Mouse (Mus musculus) embryonic facial prominence, embryonic 11.5 days (tissue): ENCODE data around the gene Crim1. TPM values are rescaled to one million over a fixed set of nuclear protein-coding genes. Genes with fewer than 3 reads are reported as not detected.

Experiments
- ATAC-seq: fragments of 200-750 bp; cut with Nextera tagmentation; replicated peaks from 2 replicates; pipeline ENCODE4 v1.8.0; 2017; ENCODE audit warnings: low read depth; ENCODE audit not compliant: insufficient number of reproducible peaks, low FRiP score, low TSS enrichment
- DNase-seq: peaks from one replicate; pipeline ENCODE4 v3.0.0-alpha.2; 2015; ENCODE audit warnings: low spot score
- H3K27ac ChIP-seq: fragments of 300-500 bp; sonication (generic); replicated peaks from 2 replicates; pipeline ENCODE4 v1.5.1; 2014; ENCODE audit warnings: mild to moderate bottlenecking, low read depth, low read length, control low read depth
- H3K27me3 ChIP-seq: fragments of 300-500 bp; sonication (generic); 2 replicates; pipeline ENCODE4 v1.6.1; 2014; ENCODE audit warnings: mild to moderate bottlenecking, low read length, moderate library complexity, mixed read lengths; ENCODE audit not compliant: control insufficient read depth, insufficient read depth
- H3K36me3 ChIP-seq: fragments of 300-500 bp; sonication (generic); replicated peaks from 2 replicates; pipeline ENCODE4 v1.6.1; 2014; ENCODE audit warnings: low read depth, mild to moderate bottlenecking, low read length, moderate library complexity, mixed read lengths; ENCODE audit not compliant: control insufficient read depth, insufficient read depth
- H3K4me1 ChIP-seq: fragments of 300-500 bp; sonication (generic); 2 replicates; pipeline ENCODE4 v1.6.1; 2014; ENCODE audit warnings: low read length, mixed read lengths; ENCODE audit not compliant: control insufficient read depth, insufficient read depth
- H3K4me2 ChIP-seq: fragments of 300-500 bp; sonication (generic); 2 replicates; pipeline ENCODE4 v1.6.1; 2014; ENCODE audit warnings: low read depth, mild to moderate bottlenecking, control low read depth, low read length, moderate library complexity
- H3K4me3 ChIP-seq: fragments of 300-500 bp; sonication (generic); 2 replicates; pipeline ENCODE4 v1.5.1; 2014; ENCODE audit warnings: low read depth, low read length, control low read depth
- H3K9ac ChIP-seq: fragments of 300-500 bp; sonication (generic); replicated peaks from 2 replicates; pipeline ENCODE4 v1.6.1; 2014; ENCODE audit warnings: mild to moderate bottlenecking, control low read depth, low read length
- H3K9me3 ChIP-seq: fragments of 300-500 bp; sonication (generic); replicated peaks from 2 replicates; pipeline ENCODE4 v1.6.1; 2016; ENCODE audit warnings: mild to moderate bottlenecking, low read length, inconsistent platforms, mixed read lengths; ENCODE audit not compliant: control insufficient read depth
- WGBS: fragments of 180-500 bp; shearing (Covaris S2); extraction: QIAGEN DNeasy Blood & Tissue Kit; methylation state at CpG from one replicate; pipeline ENCODE4 v1.1.7; 2014; 5-methylcytosine and 5-hydroxymethylcytosine counted together
- polyA plus RNA-seq: library from polyadenylated mRNA; unstranded; fragments of >200 nt; fragmentation: Nextera tagmentation; extraction: Ambion mirVana; gene quantifications from 2 replicates; pipeline ENCODE4 v1.2.1, GENCODE M21; 2014

Gene Crim1
- polyA plus RNA-seq, 1 experiment from 2014 or later = 3.3 TPM

DNA sequence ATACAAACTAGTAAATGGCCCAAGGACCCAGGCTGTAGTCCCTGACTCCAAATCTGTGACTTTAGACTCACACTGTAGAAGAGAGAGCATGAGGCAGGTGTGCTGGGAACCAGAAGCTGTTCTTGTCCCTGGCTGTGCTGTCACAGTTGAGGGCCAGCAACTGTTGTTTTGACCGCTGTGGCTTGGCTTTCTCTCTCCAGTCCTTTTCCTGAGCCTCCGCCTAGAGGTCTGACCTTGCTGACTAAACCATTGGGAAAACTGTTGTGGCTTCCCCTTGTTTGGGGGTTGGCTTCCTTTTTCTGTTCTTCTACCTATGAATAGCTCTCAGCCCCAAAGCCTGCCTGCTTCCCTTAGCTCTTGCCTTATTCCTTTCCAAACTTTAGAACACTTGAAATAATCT lies 126.3 kb downstream of the Crim1 start:
- Histone ChIP-seq H3K4me1 (no peaks in the 10 kb centered on the region), H3K4me2 (no peak overlapping the region), H3K27me3 (no peaks in the 10 kb centered on the region), H3K9ac (no peak overlapping the region), H3K27ac (no peak overlapping the region), H3K9me3 (no peaks in the 10 kb centered on the region), H3K4me3 (no peak overlapping the region), H3K36me3 (no peaks in the 10 kb centered on the region)
- ATAC-seq (no peak), DNase-seq (no peak)
- 85% methylated on average over 2 of the region's 2 CpGs for WGBS

GRCm38 (mm10) chr17:78327187-78327586 lies 127.1 kb downstream of the Crim1 start:
- no peak overlapping the region for H3K4me3 ChIP-seq
- H3K27me3 ChIP-seq = no peaks in the 10 kb centered on the region
- ATAC-seq (no peak), DNase-seq (no peak)
- no peaks in the 10 kb centered on the region for H3K4me1 ChIP-seq
- no peak overlapping the region for H3K9ac ChIP-seq
- WGBS = 84% methylated on average over 4 of the region's 4 CpGs
- H3K9me3 ChIP-seq = no peaks in the 10 kb centered on the region
- no peak overlapping the region for H3K27ac ChIP-seq
- no peaks in the 10 kb centered on the region for H3K36me3 ChIP-seq
- H3K4me2 ChIP-seq = no peak overlapping the region

DNA sequence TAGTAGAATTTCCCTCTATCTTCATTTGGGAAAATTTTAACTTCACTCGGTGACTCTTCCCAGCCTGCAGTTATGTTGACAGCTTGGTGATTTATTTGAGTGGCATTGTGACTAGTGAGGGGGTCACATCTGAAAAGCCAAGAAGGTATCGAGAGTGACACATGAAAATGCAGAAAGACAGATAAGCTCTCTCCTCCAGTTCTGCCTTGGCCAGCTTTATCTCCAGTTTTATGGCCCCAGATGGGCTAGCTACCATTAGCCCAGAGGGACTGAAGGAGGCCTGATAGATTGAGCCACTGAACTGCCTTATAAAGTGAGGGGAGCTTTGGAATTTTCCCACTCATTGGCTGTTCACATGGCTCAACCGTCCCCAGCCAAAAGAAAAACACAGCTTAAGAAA lies 128.2 kb downstream of the Crim1 start:
- DNase-seq (no peak), ATAC-seq (no peak)
- Histone ChIP-seq H3K9ac (no peak overlapping the region), H3K4me3 (no peak overlapping the region), H3K27me3 (no peaks in the 10 kb centered on the region), H3K36me3 (no peaks in the 10 kb centered on the region), H3K9me3 (no peaks in the 10 kb centered on the region), H3K4me1 (no peaks in the 10 kb centered on the region), H3K27ac (no peak overlapping the region), H3K4me2 (no peak overlapping the region)
- WGBS = 71% methylated on average over 3 of the region's 3 CpGs

- H3K4me1 ChIP-seq = no peaks in the 10 kb centered on the region
- no peaks in the 10 kb centered on the region for H3K36me3 ChIP-seq
- DNase-seq (no peak), ATAC-seq (no peak)
- no peak overlapping the region for H3K4me3 ChIP-seq
- no peaks in the 10 kb centered on the region for H3K27me3 ChIP-seq
- WGBS = 93% methylated on average over 8 of the region's 8 CpGs
- no peak overlapping the region for H3K4me2 ChIP-seq
- no peaks in the 10 kb centered on the region for H3K9me3 ChIP-seq
- no peak overlapping the region for H3K27ac ChIP-seq
- H3K9ac ChIP-seq = no peak overlapping the region
These were observed 131.4 kb downstream of the Crim1 start for GRCm38 (mm10) chr17:78331438-78331837.

DNA sequence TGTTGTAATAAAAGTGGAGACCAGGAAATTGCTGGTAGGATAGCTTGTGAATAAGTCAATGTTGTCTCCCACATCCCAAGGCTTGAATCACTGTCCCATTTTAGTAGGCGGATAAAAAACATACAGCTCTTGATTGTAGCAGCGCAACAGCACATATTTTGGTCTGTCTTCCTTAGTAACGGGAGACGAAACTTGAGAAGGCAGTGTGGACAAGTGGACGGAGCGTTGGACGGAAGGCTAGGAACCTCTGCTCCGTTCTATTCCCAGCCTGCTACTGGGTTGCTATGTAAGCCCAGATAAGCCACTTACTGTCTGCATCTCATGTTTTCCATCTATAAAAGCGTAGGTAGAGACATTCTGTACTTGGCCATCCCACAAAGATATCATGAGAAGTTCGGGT lies 133.2 kb downstream of the Crim1 start:
- WGBS = 88% methylated on average over 10 of the region's 10 CpGs
- Histone ChIP-seq H3K4me2 (no peak overlapping the region), H3K27me3 (no peaks in the 10 kb centered on the region), H3K4me1 (no peaks in the 10 kb centered on the region), H3K36me3 (no peaks in the 10 kb centered on the region), H3K27ac (no peak overlapping the region), H3K9me3 (no peaks in the 10 kb centered on the region), H3K9ac (no peak overlapping the region), H3K4me3 (no peak overlapping the region)
- no peak for DNase-seq
- no peak for ATAC-seq

DNA sequence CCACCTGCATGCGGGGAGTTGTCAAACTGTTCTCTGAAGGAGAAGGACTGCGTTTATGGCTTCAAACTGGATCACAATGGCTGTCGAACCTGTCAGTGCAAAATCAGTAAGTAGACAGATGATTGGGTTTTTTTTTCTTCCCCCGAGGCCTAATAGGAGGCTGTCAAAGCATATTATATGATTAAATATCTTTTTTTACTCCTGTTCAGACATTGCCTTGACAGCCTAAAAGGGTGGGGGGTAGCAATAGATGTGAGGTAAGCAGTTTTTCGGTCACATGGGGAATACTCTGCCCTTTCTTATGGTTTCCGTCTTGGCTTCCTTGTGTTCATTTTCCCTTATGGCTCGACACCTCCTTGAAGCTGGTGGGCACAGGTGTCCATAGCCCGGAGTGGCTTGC lies 135.2 kb downstream of the Crim1 start:
- 77% methylated on average over 8 of the region's 8 CpGs for WGBS
- Histone ChIP-seq H3K36me3 (no peaks in the 10 kb centered on the region), H3K9me3 (no peaks in the 10 kb centered on the region), H3K9ac (no peak overlapping the region), H3K4me3 (no peak overlapping the region), H3K27me3 (no peaks in the 10 kb centered on the region), H3K27ac (no peak overlapping the region), H3K4me2 (no peak overlapping the region), H3K4me1 (no peaks in the 10 kb centered on the region)
- no peak for ATAC-seq
- no peak for DNase-seq

GRCm38 (mm10) chr17:78343688-78344087 lies 143.6 kb downstream of the Crim1 start:
- H3K4me3 ChIP-seq = no peak overlapping the region
- no peaks in the 10 kb centered on the region for H3K27me3 ChIP-seq
- ATAC-seq (no peak), DNase-seq (no peak)
- no peaks in the 10 kb centered on the region for H3K36me3 ChIP-seq
- no peak overlapping the region for H3K27ac ChIP-seq
- no peak overlapping the region for H3K9ac ChIP-seq
- H3K4me1 ChIP-seq = no peaks in the 10 kb centered on the region
- WGBS = 95% methylated on average over 3 of the region's 3 CpGs
- H3K9me3 ChIP-seq = no peaks in the 10 kb centered on the region
- no peak overlapping the region for H3K4me2 ChIP-seq

GRCm38 (mm10) chr17:78347111-78347801 lies 147.2 kb downstream of the Crim1 start:
- no peak for ATAC-seq
- Histone ChIP-seq H3K4me1 (no peaks in the 10 kb centered on the region), H3K9me3 (no peaks in the 10 kb centered on the region), H3K4me2 (no peak overlapping the region), H3K27me3 (no peaks in the 10 kb centered on the region), H3K4me3 (no peak overlapping the region), H3K9ac (no peak overlapping the region), H3K36me3 (no peaks in the 10 kb centered on the region), H3K27ac (no peak overlapping the region)
- no peak for DNase-seq
- WGBS = 96% methylated on average over 17 of the region's 17 CpGs
